Mouse (Mus musculus): ENCODE measurements around the gene Bclaf1.

DNA sequence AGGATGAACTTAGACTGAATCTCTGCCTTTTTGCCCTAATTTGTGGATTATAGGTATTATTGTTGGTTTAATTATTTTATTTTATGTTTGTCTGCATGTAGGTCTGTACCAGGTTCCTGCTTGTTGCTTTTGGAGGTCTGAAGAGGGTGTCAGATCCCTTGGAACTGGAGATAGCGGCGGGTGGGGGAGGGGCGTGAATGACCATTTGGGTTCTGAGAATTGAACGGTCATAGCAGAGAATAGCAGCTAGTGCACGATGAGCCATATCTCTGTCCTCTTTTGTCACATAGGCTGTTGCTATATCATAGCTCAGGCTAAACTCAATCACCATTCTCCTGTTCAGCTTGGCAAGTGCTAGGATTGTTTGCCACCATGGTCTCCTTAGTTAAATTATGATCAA, 5.2 kb downstream of the Bclaf1 start:
- TF ChIP-seq POLR2A (IDR thresholded peaks at IDR 0.05; ENCODE audit: insufficient read depth, low read length): no peak
- TF ChIP-seq CTCF (IDR thresholded peaks at IDR 0.05; ENCODE audit: low read depth, low read length): no peak

Measured in ES-Bruce4 (cell line).